Mouse (Mus musculus) adrenal gland, postnatal 4 days (tissue): ENCODE measurements around the gene Rad51b. TPM values are rescaled to one million over a fixed set of nuclear protein-coding genes. Genes with fewer than 3 reads are reported as not detected.

ENCODE experiments used
- DNase-seq, 2 experiments: peaks; one replicate each; pipeline ENCODE4 v3.0.0; 2021 to 2022; ENCODE audit warnings: low spot score in 2 of 2, mixed read lengths in 2 of 2
- total RNA-seq, 2 experiments: library from RNA; stranded (reverse); gene quantifications; 2 replicates each; pipeline ENCODE4 v1.2.3; 2021

Rad51b gene
- total RNA-seq, 2 experiments from 2014 or later = 3.1 TPM

DNA sequence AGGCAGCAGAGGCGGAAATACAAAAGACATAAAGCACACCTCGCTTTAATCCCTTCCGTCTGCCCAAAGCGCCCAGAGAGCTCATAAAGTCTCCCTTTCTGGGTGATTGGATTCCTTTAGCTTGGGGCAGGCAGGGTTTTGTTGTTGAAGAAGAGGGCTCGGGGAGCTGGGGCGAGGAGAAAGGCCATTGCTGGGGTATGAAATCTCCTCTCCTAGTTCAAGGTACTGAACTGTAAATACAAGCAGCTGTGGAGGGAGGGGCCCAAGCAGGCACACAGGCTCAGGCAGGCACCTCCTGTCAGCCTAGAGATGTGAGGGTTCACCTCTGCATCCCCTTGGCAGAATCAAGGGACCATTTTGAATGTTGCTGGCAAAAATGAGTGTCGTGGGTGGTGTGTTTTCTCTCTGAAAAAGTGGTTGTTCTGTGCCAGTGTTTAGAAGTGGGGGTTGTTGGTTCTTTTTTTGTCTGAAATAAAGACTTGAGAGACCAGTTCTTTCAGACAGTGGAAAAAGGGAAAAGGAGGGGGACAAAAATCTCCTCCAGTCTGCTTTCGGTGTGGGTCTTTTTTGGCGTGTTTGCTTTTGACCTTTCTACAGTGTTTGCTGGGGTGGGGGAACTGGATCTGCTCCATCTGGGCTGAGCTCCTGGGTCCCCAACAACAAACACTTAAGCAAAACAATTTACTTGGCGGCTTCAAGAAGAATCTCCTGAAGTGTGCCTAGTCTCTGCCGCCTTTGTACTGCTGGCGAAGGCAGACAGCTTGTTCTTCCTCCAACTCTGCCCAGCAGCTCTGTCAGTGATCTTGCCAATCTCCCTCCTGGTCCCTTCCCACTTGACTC lies 418.6 kb downstream of the Rad51b start:
- DNase-seq = no peak

DNA sequence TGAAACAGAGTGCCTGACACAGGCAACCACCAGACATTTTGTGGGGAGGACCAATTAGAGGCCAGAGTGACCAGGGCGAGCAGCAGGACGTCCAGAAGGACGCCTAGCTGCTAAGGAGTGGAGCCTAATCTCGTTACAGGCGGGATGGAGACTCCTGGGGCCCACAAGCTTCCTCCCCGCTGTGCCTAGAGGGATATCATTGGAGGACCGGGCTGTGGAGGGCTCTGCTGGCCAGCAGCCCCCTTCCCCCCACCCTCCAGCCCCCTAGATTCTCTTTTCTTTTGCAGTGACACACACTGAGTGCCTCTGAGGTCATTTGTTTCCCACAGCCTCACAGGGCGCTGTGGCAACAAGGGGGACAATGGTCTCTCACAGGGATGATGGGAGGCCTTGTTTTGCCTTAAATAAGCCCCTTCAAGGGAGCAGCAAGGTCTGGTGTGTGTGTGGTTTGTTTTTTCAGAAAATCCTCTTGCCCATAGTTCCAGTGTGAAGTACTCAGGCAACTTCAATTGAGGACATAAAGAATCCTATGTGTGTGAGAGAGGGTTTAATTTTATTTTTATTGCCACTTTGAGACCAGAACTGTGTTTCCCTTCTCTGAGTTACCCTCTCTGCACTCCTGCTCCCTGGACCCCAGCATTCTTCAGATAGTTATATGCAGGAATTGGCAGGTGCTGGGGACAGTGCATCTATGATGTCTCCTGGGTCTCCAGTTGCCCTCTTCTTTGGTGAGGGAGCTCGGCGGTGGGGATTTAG lies 422.2 kb downstream of the Rad51b start:
- no peak for DNase-seq

DNA sequence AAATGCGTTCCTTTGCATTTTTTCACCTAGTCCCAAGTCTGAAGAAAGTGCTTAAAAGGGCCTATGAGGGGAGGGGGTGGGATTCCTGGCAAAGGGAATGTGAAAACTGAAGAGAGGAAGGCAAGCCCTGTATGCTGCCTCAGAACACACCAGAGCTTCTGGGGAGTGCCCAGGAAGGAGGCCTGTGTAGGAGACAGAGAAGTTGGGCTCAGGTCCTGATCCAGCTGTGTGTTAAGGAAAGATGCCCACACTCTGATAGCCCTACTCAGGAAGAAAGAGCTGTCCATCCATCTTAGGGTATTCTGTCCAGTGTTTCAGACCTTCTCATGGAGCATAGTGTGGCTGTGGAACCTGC lies 422.7 kb downstream of the Rad51b start:
- no peak for DNase-seq

DNA sequence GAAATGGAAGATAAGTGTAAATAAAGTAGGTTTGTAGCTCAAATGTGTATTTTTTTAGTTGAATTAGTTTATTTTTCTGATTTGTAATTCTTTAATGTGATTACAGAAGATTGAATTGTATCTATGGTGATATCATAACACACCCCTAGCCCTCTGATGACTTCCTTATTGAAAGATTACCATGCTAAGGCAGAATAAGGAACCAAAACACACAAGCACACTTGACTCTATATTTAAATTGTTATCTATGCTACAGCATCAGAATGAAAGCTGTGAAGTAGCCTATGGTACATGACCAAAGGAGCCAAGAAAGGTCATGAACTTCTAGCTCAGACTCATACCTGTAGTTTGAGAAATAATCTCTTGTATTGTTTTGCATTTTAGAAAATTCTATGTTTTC lies 427.8 kb downstream of the Rad51b start:
- DNase-seq = no peak

DNA sequence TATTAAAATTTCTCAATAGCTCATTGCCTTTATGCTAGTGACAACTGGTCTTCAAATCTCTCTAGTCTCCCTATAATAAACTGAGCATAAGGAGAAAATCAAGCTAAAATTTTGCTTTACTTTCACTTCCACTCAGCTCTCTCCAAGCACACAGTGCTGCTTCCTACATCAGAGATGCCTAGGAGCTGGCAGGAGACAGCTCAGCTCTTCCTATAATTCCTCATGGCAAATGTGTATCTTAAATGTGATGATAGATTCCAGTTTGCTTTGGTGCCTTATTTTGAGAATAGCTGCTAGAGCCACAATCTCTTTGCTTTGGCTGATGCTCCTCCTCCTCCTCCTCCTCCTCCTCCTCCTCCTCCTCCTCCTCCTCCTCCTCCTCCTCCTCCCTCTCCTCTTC lies 428.6 kb downstream of the Rad51b start:
- no peak for DNase-seq

DNA sequence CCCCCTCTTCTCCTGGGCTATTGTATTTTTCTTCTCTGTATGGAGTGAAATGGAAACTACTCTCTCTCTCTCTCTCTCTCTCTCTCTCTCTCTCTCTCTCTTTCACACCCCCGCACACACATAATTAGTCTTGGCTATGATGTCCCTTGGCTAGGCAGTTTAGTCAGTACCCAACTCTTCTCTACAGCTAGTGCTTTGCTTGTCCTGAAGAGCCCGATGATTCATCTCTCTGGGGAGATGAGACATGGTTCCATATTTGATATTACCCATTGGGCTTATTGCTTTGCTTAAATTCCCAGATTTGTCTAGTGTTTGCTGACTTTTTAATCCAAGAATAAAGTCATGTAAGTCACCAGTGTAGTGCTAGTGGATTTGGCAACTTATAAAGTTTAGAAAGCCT lies 429.0 kb downstream of the Rad51b start:
- no peak for DNase-seq

DNA sequence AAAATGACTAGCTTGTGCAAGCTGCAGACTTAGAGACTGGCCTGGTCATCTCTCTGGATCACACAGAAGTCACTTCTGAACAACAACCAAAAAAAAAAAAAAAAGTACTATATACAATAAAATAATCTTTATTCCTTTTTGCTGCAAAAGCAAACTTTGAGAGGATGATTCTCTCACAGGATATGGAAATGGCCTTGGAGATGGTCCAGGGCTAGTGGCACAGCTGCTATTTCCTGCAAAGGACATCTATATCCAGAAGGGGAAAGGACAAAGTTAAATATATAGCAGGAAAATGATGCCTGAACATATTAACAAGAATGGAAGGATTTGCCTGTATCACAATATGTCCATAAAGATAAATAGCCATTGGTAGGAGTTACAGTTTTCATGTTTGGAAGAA lies 429.9 kb downstream of the Rad51b start:
- DNase-seq = no peak

DNA sequence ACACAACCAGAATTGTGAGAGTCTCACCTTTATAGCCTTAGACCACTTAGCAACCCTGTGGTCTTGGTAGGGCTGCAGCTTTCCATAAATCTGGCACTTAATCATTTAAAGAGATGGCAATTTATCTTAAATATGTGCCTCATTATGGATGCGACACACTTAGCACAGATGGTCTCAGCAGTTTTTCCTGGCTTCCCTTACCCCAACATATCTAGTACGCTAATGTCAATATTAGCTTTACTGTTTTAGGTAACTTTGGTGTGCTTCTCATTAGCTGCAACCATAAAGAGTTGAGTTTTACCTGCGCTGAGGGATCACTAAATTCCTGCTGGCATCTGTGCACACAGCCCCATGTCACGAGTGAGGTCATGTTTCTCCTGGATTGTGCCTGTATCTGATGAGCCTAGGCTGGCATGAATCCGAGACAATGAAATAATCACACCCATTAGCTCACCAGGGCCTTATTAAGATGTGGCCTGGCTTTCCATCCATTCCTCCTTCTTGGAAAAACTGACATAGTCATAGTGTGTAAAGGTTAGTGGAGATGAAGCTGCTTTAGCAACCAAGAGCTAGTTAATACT lies 432.9 kb downstream of the Rad51b start:
- DNase-seq = no peak

DNA sequence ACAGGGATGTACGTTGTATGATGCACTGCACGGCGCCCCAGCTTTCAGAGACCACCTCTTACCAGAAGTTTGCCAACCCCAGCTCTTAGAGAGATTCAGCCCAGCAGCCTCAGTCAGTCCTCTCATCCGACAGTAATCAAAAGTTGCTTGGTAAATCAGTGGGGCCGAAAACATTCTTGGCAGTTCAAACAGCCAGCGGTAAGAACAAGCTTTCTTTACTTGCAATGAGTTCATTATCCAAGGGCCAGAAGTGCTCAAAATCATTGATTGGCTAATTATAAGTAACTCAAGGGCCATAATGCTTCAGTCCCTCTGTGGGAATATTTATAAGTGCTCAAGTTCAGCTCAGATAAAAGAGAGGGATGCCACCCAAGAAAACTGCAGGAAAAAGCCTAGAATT lies 434.8 kb downstream of the Rad51b start:
- DNase-seq = no peak

DNA sequence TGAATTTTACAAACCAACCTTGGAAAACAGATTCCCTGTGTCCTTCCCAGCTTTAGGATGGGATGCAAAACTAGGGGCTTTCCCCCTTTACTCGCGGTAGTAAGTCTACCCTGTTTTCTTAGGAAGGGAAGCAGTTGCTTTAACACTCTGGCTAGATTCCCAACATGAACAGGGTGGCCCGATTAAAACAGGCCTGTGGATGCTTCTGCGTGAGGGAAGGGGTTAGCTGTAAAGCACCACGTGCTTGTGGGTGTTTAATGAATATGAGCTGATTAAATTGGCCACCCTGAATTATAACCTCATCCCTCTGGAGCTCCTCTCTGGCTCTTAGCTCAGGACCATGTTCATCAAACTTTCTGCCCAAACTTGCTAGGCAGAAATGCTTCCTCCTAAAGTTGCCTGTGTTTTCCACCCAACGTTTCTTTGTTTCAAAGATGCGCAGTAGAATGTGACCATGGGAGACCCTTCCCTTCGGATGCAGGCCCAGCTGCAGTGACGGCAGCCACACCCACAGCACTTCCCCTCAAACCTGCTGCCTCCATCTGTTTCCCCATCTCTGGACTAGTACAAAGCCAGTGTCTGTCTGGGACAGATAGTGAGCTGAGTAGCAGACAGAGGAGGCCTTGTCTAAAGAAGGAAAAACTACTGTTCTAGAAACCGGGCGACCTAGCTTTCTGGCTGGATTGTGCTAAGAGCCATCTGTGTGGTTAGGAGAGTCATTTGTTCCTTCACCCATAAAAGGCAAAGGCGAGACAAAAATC lies 435.5 kb downstream of the Rad51b start:
- DNase-seq = no peak

DNA sequence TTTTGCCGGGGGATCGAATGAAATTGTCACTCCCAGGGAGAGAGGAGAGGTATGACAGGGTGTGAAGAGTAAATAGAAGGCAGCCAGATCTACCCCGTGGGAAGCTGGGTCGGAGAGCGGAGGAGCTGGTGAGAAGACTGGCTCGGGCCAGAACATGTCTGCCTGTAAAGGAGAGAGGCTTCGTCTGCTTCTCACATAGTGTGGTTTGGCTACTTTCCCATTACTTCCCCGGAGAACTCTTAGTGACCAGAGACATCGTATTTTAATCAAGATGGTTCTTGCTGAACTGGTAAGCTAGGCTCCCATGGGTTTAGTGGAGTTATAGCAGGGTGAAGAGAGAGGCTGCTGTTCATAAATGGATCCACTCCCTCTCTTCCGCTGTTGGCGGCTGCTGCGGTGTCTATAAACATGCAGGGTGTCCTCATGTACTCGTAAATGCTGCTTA lies 438.3 kb downstream of the Rad51b start:
- DNase-seq = no peak

DNA sequence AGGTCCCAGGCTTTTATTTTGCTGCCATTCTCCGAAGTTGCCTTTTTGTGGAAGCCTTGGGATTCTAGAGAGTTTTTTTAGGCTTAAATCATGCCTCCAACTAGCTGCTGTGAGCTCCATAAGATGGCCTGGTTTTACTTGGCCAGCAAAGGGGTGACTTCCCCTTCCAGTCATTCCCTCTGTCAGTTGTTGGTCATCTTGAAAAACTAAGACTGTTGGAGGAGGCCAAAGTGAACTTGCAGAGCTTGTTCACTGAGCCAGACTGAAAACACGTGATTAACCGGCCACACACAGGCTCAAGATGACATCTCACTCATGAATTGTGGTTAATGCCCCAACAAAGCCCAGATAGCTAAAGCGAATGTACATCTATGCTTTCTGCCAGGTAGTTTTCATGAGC lies 438.8 kb downstream of the Rad51b start:
- no peak for DNase-seq

DNA sequence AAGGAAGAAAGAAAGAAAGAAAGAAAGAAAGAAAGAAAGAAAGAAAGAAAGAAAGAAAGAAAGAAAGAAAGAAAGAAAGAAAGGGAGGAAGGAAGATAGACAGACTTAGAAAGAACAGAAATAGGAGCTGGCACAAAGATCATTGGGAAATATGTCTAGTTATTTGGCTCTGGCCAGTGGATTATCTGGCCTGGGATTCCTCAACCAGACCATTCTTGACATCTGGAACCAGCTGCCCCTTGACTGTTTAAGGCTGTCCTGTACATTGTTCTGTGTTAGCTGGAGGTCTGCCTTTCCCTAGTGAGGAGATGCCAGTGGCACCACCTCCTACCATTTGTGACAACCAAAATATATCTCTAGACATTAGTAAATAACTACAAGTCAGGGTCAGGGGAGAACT lies 441.6 kb downstream of the Rad51b start:
- DNase-seq = no peak

DNA sequence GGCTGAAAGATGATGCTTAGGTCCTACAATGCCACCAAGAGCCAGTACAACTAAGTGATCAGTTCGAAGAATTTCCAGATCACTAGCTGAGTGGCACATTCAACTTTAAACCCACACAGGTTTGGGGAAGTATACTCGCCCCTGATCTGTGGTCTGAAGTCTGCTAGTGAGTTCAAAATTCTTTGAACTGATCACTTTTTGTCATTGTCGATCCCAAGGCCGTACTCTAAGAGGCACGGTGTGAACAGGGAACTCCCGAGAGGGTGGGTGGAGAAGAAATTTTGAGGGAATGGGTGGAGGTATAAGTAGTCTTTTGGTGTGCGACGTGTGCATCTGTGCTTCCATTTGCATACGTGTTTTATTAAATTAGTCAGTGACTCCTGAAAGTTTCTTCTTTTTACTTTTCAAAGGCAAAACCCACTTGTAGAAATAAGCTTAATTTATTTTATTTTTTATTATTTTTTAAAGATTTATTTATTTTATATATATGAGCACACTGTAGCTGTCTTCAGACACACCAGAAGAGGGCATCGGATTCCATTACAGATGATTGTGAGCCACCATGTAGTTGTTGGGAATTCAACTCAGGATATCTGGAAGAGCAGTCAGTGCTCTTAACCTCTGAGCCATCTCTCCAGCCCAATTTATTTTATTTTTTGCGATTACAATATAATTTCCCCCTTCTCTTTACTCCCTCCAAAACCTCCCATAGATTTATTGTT lies 443.0 kb downstream of the Rad51b start:
- DNase-seq = no peak

DNA sequence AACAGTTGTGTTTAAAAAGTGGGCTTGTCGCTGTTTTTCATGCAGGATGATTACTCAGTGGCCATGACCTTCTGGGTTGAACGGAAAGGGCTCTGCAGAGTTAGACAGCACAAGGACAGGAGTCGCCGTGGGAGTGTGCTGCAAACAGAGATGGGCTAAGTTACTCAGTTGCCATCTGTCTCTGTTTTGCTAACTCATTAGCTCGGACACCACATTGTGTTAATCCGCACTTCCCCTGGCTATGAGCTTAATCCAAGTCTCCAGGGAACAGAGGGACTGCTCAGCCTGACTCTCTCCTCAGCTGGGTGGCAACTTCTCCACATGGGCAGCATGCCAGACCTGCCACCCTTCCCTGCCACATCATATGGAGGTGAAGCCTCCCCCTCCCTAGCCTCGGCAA lies 445.1 kb downstream of the Rad51b start:
- DNase-seq = no peak

DNA sequence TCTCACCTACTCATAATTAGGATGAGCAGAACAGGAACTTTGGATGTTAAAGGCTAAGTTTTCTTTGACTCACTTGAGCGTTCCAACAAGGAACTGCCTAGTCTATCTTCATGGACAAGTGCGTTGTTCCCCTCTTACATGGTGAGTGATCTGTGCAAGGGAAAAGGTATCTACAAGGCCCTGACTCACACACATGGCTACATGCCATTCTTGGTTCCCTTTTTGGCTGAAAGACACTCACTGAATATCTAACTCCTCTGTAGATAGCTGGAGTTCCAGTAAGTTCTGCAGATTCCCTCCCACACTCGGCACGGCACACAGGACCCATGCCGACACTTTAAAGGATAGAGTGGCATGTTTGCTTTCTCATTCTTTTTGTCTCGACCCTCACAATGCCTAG lies 447.0 kb downstream of the Rad51b start:
- no peak for DNase-seq

DNA sequence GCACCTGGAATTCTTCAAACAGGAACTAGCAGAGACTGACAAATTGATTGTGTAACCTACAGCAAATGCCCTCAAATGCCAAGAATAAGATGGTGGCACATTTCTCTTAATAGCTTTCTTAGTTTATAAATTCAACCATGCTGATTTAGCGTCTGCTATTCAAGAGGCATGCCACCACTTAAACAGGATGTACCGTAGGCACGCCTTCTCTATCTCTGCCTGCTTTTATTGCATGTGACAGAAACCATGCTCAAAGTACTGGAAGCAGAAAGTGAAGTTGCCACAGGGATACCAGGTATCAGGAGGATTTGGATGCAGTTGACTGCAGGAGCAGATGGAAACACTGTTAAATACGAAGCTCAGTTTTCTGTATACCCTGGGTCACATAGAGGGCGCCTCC lies 448.1 kb downstream of the Rad51b start:
- DNase-seq = no peak

DNA sequence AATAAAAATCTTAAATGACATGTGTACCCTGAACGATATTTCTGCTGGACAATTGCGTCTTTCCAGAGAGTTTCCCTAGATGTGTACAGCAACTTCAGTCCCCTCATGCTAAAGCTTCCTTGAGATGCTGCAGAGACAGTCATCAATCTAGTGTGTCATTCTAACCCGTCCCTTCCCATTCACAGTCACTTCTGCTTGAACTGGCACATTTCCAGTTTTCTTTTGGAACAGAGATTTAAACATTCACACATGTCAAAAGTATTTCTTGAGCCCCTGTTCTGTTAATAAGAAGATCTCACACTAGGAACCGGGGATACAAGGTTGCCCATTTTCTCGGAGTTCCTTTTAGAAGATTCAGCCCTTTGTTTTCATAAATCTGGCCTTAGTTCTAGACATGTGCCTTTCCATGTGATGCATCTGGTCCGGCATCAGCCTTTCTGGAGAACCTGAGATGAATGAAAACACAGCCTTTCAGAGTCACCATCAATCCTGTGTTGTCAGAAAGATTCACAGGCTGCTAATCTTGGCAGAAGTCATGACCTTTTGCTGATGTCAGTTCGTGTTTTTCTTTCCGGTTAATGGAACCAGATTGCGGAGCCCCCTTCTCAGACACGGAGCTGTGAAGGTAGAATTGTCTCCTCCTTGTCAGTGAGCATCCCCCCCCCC lies 448.9 kb downstream of the Rad51b start:
- DNase-seq = no peak

DNA sequence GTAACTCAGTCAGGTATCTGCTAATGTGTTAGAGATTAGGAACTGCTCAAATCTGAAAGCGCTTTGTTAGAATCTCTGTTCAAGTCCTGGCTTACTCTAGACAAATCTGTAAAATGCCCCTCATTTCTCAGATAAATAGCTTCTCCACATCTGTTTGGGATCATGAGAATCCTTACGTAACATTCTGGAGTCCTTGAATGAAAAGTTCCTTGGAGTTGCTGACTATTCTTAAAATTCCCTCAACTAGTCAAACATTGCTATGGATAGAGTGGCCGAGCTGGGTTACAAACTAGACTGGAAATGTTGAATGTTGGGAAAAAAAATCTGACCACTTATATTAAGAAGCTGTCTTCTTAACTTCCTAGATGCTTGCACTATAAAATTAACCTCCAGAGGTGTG lies 450.5 kb downstream of the Rad51b start:
- DNase-seq = no peak

DNA sequence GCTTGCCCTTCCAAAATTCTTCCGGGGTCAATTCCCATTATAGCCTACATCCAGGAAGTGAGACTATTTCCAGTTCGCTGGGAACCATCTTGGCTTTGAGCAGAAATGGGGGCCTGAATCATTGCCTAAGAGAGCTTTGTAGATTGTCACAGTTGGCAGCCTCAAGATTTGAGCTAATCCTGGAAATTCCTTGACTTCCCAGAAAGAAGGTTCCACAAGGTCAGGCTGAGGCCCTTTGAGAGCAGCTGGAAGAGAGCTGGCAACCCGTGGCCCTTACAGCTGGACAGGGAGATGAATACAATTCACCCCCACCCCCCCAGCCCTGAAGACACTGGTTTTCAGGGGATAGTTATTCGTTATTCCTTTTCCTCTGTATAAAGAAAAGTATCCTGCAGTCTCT lies 451.8 kb downstream of the Rad51b start:
- no peak for DNase-seq
